Mouse (Mus musculus): Measurements from ENCODE around the gene Kcnma1. TPM values are rescaled to one million over a fixed set of nuclear protein-coding genes. Genes with fewer than 3 reads are reported as not detected.
A peak's percentile ranks its signal among the peaks of the same experiment; 100 is the strongest.

Gene Kcnma1
- polyA plus RNA-seq, 1 experiment from 2014 or later, result 0.42 TPM

DNA sequence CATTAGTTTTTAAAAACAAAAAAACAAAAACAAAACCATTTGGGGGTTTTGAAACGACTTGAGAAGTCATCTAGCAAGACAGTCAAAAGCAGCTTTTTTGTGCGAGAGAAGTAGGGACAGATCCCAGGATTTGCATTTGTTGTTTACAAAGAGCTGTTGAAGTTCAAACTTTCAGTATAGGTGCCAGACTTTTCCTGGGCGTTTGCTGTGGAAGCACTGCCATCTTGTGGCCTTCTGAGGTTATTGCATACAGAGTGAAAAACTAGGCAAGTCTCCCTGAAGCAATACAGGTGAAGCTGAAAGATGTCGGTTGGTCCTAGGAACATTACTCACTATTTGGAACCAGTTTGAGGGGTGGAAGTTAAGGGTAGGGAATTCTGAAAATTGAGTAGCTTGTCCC, 484.6 kb downstream of the Kcnma1 start:
- H3K27ac ChIP-seq (ENCODE audit: poor library complexity, severe bottlenecking), result no peak overlapping the region
- H3K4me1 ChIP-seq (replicated peaks), result no peaks in the 10 kb centered on the region
- H3K27me3 ChIP-seq (replicated peaks), result 0 out of 2 replicates have a peak, but pooled peaks cover 5% of the 10 kb centered on the region
- no peak overlapping the region for H3K4me2 ChIP-seq
- no peak overlapping the region for H3K4me3 ChIP-seq
- ATAC-seq (ENCODE audit: insufficient number of reproducible peaks, low FRiP score), result no peak
- no peaks in the 10 kb centered on the region for H3K36me3 ChIP-seq
- peaks cover 5% of the 10 kb centered on the region for H3K9me3 ChIP-seq (replicated peaks)
- WGBS, result 11% methylated on average over 4 of the region's 4 CpGs
- H3K9ac ChIP-seq, result no peak overlapping the region

DNA sequence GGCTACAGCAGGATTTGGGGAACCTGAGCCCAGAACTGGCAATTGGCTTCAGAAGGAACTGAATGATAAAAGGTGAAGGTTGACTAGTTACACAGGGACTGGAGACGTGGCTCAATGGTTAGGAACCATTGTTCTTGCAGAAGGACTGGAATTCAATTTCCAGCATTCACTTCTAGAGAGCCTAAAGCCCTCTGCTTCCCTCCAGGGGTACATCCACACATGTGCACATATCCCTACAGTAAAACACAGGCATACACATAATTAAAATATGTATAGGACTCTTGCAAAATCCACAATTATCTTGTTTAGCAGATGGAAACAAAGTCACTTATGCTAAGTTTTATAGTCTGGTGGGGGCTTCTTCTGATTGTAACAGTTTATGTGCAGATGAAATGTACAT, 485.1 kb downstream of the Kcnma1 start:
- H3K9me3 ChIP-seq (replicated peaks), result peaks cover under 1% of the 10 kb centered on the region
- no peaks in the 10 kb centered on the region for H3K36me3 ChIP-seq
- WGBS, result 68% methylated on average over 1 of the region's 1 CpGs
- no peak overlapping the region for H3K4me3 ChIP-seq
- no peak overlapping the region for H3K27ac ChIP-seq (ENCODE audit: poor library complexity, severe bottlenecking)
- no peak overlapping the region for H3K9ac ChIP-seq
- no peak for ATAC-seq (ENCODE audit: insufficient number of reproducible peaks, low FRiP score)
- no peaks in the 10 kb centered on the region for H3K4me1 ChIP-seq (replicated peaks)
- H3K27me3 ChIP-seq (replicated peaks), result 0 out of 2 replicates have a peak, but pooled peaks cover 5% of the 10 kb centered on the region
- no peak overlapping the region for H3K4me2 ChIP-seq

DNA sequence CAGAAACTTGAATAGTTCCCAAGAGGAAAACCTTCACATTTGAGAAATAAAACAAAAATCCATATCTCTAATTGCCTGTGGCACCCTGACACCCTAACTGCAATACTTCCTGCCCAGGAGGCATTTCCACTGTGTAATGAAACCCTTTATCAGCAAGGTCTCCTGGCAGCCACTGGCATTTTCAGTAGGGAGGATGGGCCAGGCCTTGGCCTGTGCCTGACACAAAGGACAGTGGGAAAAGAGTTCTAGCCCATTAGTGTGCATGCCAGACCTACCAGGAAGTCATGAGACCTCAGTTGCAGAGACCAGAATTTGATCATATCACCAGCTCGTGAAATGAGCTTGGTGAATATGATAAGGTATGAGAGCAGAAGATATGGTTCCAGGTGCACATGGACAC, 488.4 kb downstream of the Kcnma1 start:
- H3K9me3 ChIP-seq (replicated peaks), result no peaks in the 10 kb centered on the region
- H3K4me2 ChIP-seq, result no peak overlapping the region
- no peak overlapping the region for H3K27ac ChIP-seq (ENCODE audit: poor library complexity, severe bottlenecking)
- no peak overlapping the region for H3K9ac ChIP-seq
- 61% methylated on average over 1 of the region's 1 CpGs for WGBS
- no peak for ATAC-seq (ENCODE audit: insufficient number of reproducible peaks, low FRiP score)
- no peak overlapping the region for H3K4me3 ChIP-seq
- no peaks in the 10 kb centered on the region for H3K36me3 ChIP-seq
- no peaks in the 10 kb centered on the region for H3K4me1 ChIP-seq (replicated peaks)
- 0 out of 2 replicates have a peak, but pooled peaks cover 2% of the 10 kb centered on the region for H3K27me3 ChIP-seq (replicated peaks)

DNA sequence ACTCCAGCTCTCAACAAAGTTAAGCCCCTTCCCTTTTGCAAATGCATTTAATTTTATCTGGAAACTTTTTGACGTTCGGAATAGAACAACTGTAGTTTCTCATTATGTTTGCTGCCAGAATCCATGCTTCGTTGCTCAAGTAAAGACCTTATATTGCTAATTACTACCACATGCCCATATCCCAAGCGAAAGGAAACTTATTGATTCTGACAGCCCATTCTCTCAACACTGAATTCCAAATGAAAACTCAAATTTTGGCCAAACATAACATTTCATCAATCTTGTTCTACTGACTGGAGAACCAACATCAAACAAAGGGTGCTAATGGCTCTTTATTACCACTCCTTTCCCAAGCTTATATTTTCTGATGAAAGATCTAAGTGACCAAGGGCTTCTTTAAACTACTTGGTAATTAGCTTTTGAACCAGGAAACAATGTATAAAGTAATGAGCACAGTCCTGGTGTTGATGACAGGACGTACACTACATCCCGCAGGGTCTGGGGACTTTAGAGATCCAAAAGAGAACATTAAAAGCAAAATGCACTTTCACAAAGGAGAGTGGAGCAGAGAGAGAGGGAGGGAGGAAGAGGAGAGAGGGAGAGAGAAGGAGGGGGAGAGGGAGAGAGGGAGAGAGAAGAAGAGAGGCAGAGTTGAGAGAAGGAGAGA, 490.3 kb downstream of the Kcnma1 start:
- H3K27ac ChIP-seq (ENCODE audit: poor library complexity, severe bottlenecking), result no peak overlapping the region
- no peak for ATAC-seq (ENCODE audit: insufficient number of reproducible peaks, low FRiP score)
- WGBS, result 72% methylated on average over 6 of the region's 6 CpGs

DNA sequence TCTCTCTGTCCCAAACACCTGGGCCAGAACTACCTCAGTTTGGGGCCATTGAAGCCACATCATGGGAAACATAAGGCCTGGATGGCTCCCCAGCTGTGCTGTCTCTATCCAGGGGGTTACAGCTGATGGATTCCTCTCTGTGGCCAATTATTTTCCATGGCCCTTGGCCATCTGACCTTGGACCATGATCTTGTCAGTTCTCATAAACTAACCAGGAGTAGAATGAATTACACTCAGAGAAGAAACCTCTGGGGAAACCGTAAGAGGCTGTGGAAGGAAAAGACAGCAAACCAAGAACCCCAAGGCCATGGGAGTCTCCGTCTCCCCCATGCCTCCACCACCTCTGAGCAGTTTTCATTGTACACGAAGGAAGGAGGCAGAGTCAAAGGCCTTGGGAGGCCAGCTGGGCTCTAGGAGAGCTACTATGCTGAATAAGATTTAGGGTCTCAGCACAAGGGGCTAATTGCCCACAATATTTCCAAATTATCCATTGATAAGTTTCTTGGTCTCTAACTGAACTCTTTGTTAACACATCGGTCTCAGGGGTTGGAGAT, 491.6 kb downstream of the Kcnma1 start:
- 75% methylated on average over 4 of the region's 4 CpGs for WGBS
- Histone ChIP-seq H3K36me3 (no peaks in the 10 kb centered on the region), H3K9me3 (replicated peaks) (no peaks in the 10 kb centered on the region), H3K9ac (no peak overlapping the region), H3K4me1 (replicated peaks) (no peaks in the 10 kb centered on the region), H3K27ac (ENCODE audit: poor library complexity, severe bottlenecking) (no peak overlapping the region), H3K27me3 (replicated peaks) (no peaks in the 10 kb centered on the region), H3K4me2 (no peak overlapping the region), H3K4me3 (no peak overlapping the region)
- no peak for ATAC-seq (ENCODE audit: insufficient number of reproducible peaks, low FRiP score)

More for the DNA sequence above, 490.3 kb downstream of the Kcnma1 start:
- Histone ChIP-seq H3K9me3 (replicated peaks) (no peaks in the 10 kb centered on the region), H3K4me3 (no peak overlapping the region), H3K36me3 (no peaks in the 10 kb centered on the region), H3K9ac (no peak overlapping the region), H3K4me2 (no peak overlapping the region), H3K27me3 (replicated peaks) (no peaks in the 10 kb centered on the region), H3K4me1 (replicated peaks) (no peaks in the 10 kb centered on the region)

DNA sequence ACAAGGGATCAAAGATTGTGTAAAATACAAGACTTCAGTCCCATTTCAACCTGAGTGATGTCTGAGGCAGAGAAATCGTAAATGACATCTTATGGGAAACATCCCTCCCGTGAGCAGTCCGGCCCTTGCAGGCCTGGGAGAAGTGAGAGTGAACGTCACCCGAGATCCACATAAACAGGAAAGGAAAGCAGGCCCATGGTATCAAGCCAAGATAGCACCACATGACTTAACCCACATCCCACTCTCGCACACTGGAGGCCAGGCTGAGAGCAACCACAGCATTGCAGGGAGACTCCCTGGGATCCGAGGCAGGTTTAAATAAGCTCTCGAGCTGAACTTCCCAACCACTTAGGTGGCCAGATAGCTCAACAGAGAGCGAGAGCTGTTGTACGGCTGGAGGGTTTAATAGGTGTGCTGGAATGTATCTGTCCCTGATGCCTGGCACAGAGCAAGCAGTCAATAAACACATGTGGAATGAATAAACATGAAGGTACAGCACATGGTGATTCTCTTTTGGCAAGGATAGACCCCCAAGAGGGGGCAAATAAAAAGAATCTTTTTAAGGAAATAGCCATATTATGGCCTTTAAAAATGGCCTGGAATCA, 493.1 kb downstream of the Kcnma1 start:
- H3K27me3 ChIP-seq (replicated peaks), result no peaks in the 10 kb centered on the region
- no peak for ATAC-seq (ENCODE audit: insufficient number of reproducible peaks, low FRiP score)
- H3K4me3 ChIP-seq, result no peak overlapping the region
- no peaks in the 10 kb centered on the region for H3K9me3 ChIP-seq (replicated peaks)
- no peaks in the 10 kb centered on the region for H3K36me3 ChIP-seq
- 45% methylated on average over 10 of the region's 10 CpGs for WGBS
- H3K4me2 ChIP-seq, result no peak overlapping the region
- H3K27ac ChIP-seq (ENCODE audit: poor library complexity, severe bottlenecking), result no peak overlapping the region
- H3K4me1 ChIP-seq (replicated peaks), result no peaks in the 10 kb centered on the region
- no peak overlapping the region for H3K9ac ChIP-seq

DNA sequence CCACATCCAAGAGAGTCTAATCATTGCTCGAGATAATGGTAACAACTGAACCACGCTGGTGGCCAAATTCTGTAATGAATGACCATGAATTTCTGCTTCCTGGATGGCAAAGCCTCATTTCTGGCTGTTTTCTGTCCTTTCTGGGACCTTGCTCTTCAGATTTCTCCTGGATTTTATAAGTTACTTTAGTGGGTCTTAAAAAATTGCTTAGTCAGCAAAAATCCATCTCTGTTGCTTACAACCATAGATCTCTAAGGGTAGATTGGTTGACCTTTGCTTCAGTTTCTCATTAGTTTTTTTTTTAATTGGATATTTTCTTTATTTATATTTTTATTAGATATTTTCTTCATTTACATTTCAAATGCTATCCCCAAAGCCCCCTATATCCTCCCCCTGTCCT, 496.9 kb downstream of the Kcnma1 start:
- no peak for ATAC-seq (ENCODE audit: insufficient number of reproducible peaks, low FRiP score)
- H3K9me3 ChIP-seq (replicated peaks), result no peaks in the 10 kb centered on the region
- no peaks in the 10 kb centered on the region for H3K27me3 ChIP-seq (replicated peaks)
- WGBS, result 85% methylated on average over 2 of the region's 2 CpGs
- no peak overlapping the region for H3K9ac ChIP-seq
- no peaks in the 10 kb centered on the region for H3K4me1 ChIP-seq (replicated peaks)
- no peaks in the 10 kb centered on the region for H3K36me3 ChIP-seq
- no peak overlapping the region for H3K27ac ChIP-seq (ENCODE audit: poor library complexity, severe bottlenecking)
- no peak overlapping the region for H3K4me3 ChIP-seq
- H3K4me2 ChIP-seq, result no peak overlapping the region

DNA sequence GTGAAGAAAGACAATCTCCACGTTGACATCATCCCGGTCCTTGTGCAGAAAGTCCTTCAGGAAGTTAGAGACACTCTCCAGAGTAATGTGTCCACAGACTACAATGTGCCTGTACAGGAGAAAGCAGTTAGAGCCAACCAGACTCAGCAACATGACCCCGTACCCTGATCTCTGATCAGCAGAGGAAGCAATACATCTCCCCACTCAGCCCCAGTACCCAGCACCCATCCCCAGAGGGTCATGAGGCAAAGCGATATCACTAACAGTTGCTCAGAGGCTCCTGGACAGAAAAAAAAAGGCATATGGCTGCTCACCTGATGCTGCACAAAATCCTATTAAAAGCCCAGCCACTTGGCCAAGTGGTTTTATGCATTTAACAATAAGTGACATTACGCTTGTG, 504.5 kb downstream of the Kcnma1 start:
- no peaks in the 10 kb centered on the region for H3K9me3 ChIP-seq (replicated peaks)
- no peak for ATAC-seq (ENCODE audit: insufficient number of reproducible peaks, low FRiP score)
- H3K27ac ChIP-seq (ENCODE audit: poor library complexity, severe bottlenecking), result no peak overlapping the region
- no peak overlapping the region for H3K4me3 ChIP-seq
- WGBS, result 66% methylated on average over 5 of the region's 5 CpGs
- no peaks in the 10 kb centered on the region for H3K27me3 ChIP-seq (replicated peaks)
- H3K4me1 ChIP-seq (replicated peaks), result no peaks in the 10 kb centered on the region
- H3K4me2 ChIP-seq, result no peak overlapping the region
- no peak overlapping the region for H3K9ac ChIP-seq
- no peaks in the 10 kb centered on the region for H3K36me3 ChIP-seq

DNA sequence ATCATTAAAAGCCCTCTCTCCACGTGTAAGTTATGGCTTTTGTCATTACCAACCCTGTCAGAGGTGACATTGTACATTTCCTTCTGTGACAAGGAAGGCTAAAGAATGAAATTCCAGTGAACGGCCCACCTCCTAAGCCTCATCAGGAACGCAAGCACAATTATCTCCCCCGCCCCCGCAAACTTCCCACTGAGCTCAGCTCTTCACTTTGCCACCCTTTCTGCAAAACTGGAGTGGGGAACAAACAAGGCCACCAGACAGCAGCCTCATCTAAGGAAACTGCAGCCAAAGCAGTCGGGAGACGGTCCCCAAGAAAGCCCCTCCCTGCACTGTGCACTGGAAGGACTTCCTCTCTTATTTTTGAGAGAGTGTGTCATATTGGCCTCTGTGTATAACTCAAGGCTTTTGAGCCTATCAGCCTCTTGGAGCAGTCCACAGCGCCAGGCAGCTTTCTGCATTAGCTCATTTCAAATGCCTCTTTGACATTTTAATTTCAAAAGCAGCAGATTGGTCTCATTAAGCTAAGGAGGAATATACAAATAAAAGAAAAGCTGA, 512.0 kb downstream of the Kcnma1 start:
- Histone ChIP-seq H3K27me3 (replicated peaks) (no peaks in the 10 kb centered on the region), H3K4me3 (no peak overlapping the region), H3K4me1 (replicated peaks) (peaks cover 10% of the 10 kb centered on the region), H3K9me3 (replicated peaks) (no peaks in the 10 kb centered on the region), H3K27ac (ENCODE audit: poor library complexity, severe bottlenecking) (no peak overlapping the region), H3K9ac (0 out of 2 replicates have a peak overlapping the region, but pooled peaks have one; percentile 0), H3K4me2 (peak overlapping the region; percentile 31; the same call in 1 of the 2 replicates), H3K36me3 (no peaks in the 10 kb centered on the region)
- 18% methylated on average over 8 of the region's 8 CpGs for WGBS
- ATAC-seq (ENCODE audit: insufficient number of reproducible peaks, low FRiP score), result no peak

DNA sequence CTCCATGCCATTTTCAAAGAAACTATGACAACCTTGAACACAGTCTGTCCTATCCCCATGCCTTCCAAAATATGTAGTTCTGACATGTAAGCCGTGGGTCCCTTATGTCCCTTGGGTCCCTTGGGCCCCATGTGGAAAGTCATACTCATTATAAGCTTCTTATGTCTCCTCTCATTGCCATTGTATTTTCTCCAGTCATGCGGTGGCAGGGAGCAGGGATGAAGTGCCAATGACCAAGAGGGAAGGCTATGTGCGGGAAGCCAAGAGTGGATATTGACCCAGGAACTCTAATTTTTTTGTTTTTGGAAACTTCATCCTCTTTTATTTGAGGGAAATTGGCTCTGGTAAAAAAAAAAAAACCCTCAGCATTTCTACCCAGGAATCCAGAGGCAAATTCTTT, 517.5 kb downstream of the Kcnma1 start:
- no peak overlapping the region for H3K9ac ChIP-seq
- WGBS, result 82% methylated on average over 3 of the region's 3 CpGs
- H3K9me3 ChIP-seq (replicated peaks), result no peaks in the 10 kb centered on the region
- H3K4me2 ChIP-seq, result no peak overlapping the region
- ATAC-seq (ENCODE audit: insufficient number of reproducible peaks, low FRiP score), result no peak
- no peaks in the 10 kb centered on the region for H3K36me3 ChIP-seq
- H3K27me3 ChIP-seq (replicated peaks), result no peaks in the 10 kb centered on the region
- peaks cover 1% of the 10 kb centered on the region for H3K4me1 ChIP-seq (replicated peaks)
- no peak overlapping the region for H3K27ac ChIP-seq (ENCODE audit: poor library complexity, severe bottlenecking)
- no peak overlapping the region for H3K4me3 ChIP-seq

DNA sequence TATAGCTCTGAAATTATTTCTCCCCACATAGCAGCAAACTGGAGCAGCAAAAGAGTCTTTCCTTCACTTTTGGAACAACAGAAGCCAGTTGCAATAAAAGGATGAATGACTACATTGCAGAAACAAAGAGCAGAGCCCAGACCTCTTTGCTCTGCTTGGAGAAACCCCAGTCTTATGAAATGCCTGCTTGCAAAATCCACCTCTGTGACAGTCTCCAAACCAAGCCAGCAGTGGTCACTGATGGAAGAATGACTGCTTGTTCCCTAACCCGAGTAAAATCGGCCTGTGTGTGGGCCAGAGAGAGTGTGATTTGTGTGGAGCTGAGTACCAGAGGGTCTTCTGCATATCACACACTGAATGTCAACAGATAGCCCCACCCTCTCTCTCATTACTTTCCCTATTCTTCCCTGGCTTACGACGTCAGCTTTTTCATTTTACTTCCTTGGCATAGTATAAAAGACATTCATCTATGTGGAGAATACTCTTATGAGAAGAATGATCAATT, 518.0 kb downstream of the Kcnma1 start:
- H3K9me3 ChIP-seq (replicated peaks), result no peaks in the 10 kb centered on the region
- H3K36me3 ChIP-seq, result no peaks in the 10 kb centered on the region
- no peak overlapping the region for H3K9ac ChIP-seq
- H3K27me3 ChIP-seq (replicated peaks), result no peaks in the 10 kb centered on the region
- no peak overlapping the region for H3K4me2 ChIP-seq
- H3K4me1 ChIP-seq (replicated peaks), result no peaks in the 10 kb centered on the region
- no peak overlapping the region for H3K27ac ChIP-seq (ENCODE audit: poor library complexity, severe bottlenecking)
- 69% methylated on average over 4 of the region's 4 CpGs for WGBS
- H3K4me3 ChIP-seq, result no peak overlapping the region
- ATAC-seq (ENCODE audit: insufficient number of reproducible peaks, low FRiP score), result no peak
